ENCODE assay signal across 7 mouse cellular contexts in the genomic region with DNA sequence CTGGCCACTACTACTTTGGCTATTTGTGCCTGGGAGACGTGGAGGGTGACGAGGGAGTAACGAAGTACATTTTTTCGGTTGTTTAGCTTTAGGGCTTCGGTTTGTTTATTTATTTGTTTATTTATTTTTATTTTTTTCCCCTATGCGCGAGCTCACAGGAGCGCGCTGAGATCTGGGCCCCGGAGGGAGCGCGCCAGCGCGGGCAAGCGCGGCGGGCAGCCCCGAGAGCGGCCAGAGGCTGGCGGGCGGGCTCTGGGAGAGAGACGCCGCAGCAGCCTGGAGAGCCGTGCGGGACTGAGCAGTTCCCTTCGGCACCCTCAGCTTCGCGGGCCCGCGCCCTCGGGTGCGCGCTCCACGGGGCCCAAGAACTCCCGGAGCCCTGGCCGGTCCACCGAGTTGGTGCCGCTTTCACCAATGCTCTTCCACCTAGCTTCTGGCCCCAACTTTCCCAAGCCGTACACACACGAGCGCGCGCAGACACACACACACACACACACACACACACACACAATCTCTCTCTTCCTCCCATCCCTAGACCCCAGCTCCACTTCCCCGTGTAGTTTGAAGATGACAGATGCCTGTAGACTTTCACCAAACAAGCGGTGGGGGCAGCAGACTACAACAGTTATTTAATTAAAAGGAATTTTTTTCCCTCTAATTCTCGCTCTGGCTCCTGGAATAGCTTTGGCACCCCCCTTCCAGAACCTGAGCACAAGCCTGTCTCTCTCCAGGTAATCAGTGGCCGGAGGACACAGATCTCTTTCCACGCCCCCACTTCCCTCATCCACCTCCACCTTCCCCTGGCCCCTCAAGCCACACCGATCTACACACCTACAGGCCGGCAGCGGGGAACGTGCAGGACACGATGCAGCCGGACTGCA.
DNase-seq lines count a peak whose midpoint lies in the region; ATAC-seq lines count a peak whose summit lies in the region.

No protein-coding gene starts in this region.

- H3K4me1 ChIP-seq in embryonic facial prominence, embryonic 14.5 days (ENCODE audit: control insufficient read depth, insufficient read depth, low read length) = peaks cover 13% of the 10 kb centered on the region; the same call in 1 of the 2 replicates
- H3K4me1 ChIP-seq in hindbrain, embryonic 10.5 days (replicated peaks) = peaks cover 43% of the 10 kb centered on the region
- H3K4me1 ChIP-seq in midbrain, embryonic 13.5 days (replicated peaks) = peaks cover 40% of the 10 kb centered on the region

- no peaks in the 10 kb centered on the region for H3K36me3 ChIP-seq in embryonic facial prominence, embryonic 14.5 days (ENCODE audit: control insufficient read depth, insufficient read depth, low read length)
- H3K36me3 ChIP-seq in hindbrain, embryonic 10.5 days = no peaks in the 10 kb centered on the region
- H3K36me3 ChIP-seq in midbrain, embryonic 13.5 days = no peaks in the 10 kb centered on the region

- peak overlapping the region; percentile 74 for H3K4me3 ChIP-seq in embryonic facial prominence, embryonic 14.5 days (ENCODE audit: low read depth, low read length)
- peak overlapping the region; percentile 70 for H3K4me3 ChIP-seq in hindbrain, embryonic 10.5 days
- peak overlapping the region; percentile 69 for H3K4me3 ChIP-seq in midbrain, embryonic 13.5 days (replicated peaks)

- under 1% methylated on average over 52 of the region's 54 CpGs for WGBS in embryonic facial prominence, embryonic 14.5 days
- WGBS in hindbrain, embryonic 10.5 days = under 1% methylated on average over 54 of the region's 54 CpGs
- WGBS in midbrain, embryonic 13.5 days = under 1% methylated on average over 53 of the region's 54 CpGs

- H3K9me3 ChIP-seq in embryonic facial prominence, embryonic 14.5 days (ENCODE audit: control insufficient read depth, low read length) = no peaks in the 10 kb centered on the region
- H3K9me3 ChIP-seq in hindbrain, embryonic 10.5 days = no peaks in the 10 kb centered on the region
- no peaks in the 10 kb centered on the region for H3K9me3 ChIP-seq in midbrain, embryonic 13.5 days

- peaks cover 75% of the 10 kb centered on the region for H3K27me3 ChIP-seq in embryonic facial prominence, embryonic 14.5 days (replicated peaks; ENCODE audit: control insufficient read depth, insufficient read depth, low read length)
- peaks cover 82% of the 10 kb centered on the region for H3K27me3 ChIP-seq in hindbrain, embryonic 10.5 days (ENCODE audit: insufficient read depth, poor library complexity, severe bottlenecking)
- peaks cover 69% of the 10 kb centered on the region for H3K27me3 ChIP-seq in midbrain, embryonic 13.5 days

- peak overlapping the region; percentile 65 for H3K9ac ChIP-seq in embryonic facial prominence, embryonic 14.5 days (ENCODE audit: low read depth, low read length)
- H3K9ac ChIP-seq in midbrain, embryonic 13.5 days (replicated peaks) = peak overlapping the region; percentile 74

- H3K27ac ChIP-seq in embryonic facial prominence, embryonic 14.5 days (replicated peaks; ENCODE audit: low read depth, low read length) = no peak overlapping the region
- no peak overlapping the region for H3K27ac ChIP-seq in hindbrain, embryonic 10.5 days
- H3K27ac ChIP-seq in midbrain, embryonic 13.5 days = no peak overlapping the region

- peak; percentile 34 for DNase-seq in ES-CJ7 (ENCODE audit: low read depth, low spot score)
- peak; percentile 44 for DNase-seq in adrenal gland, adult 2 months
- peak; percentile 51 for DNase-seq in embryonic facial prominence, embryonic 14.5 days (ENCODE audit: low spot score)
- DNase-seq in hindbrain, embryonic 10.5 days (ENCODE audit: low spot score) = peak; percentile 51
- peak; percentile 29 to 59 for DNase-seq in layer of hippocampus, postnatal 25 days (ENCODE audit: extremely low spot score in 1 of 2, low spot score in 1 of 2)
- DNase-seq in urinary bladder, postnatal 14 days (ENCODE audit: low spot score) = peak; percentile 37

- peak; percentile 5; the same call in 1 of the 2 replicates for ATAC-seq in embryonic facial prominence, embryonic 14.5 days (ENCODE audit: low read depth)
- ATAC-seq in midbrain, embryonic 13.5 days = peak; percentile 24

- peak overlapping the region; percentile 100 for H3K4me2 ChIP-seq in embryonic facial prominence, embryonic 14.5 days (ENCODE audit: low read depth, low read length)
- H3K4me2 ChIP-seq in midbrain, embryonic 13.5 days (replicated peaks) = peak overlapping the region; percentile 100
